Mouse (Mus musculus): ENCODE measurements around the gene Aoc3. TPM values are rescaled to one million over a fixed set of nuclear protein-coding genes. Genes with fewer than 3 reads are reported as not detected.
A peak's percentile ranks its signal among the peaks of the same experiment; 100 is the strongest.

Gene Aoc3
- polyA plus RNA-seq, 1 experiment from 2014 or later, result 0.06 TPM

GRCm38 (mm10) chr11:101312150-101312549 lies 18.3 kb upstream of the Aoc3 start:
- no peak for TF ChIP-seq EP300 (IDR thresholded peaks at IDR 0.05; ENCODE audit: low read depth)
- no peak for TF ChIP-seq CTCF (IDR thresholded peaks at IDR 0.05; ENCODE audit: low read depth)
- Histone ChIP-seq H3K4me1 (ENCODE audit: insufficient read depth) (peaks cover 18% of the 10 kb centered on the region), H3K27ac (ENCODE audit: low read depth) (no peak overlapping the region), H3K9me3 (ENCODE audit: low read length) (no peaks in the 10 kb centered on the region), H3K4me3 (ENCODE audit: low read depth, low read length) (no peak overlapping the region), H3K4me2 (ENCODE audit: low read depth, low read length) (no peak overlapping the region), H3K27me3 (ENCODE audit: insufficient read depth, low read length) (no peaks in the 10 kb centered on the region), H3K9ac (replicated peaks) (no peak overlapping the region), H3K36me3 (replicated peaks; ENCODE audit: insufficient read depth, low read length) (no peaks in the 10 kb centered on the region)
- no peak for DNase-seq
- no peak for ATAC-seq
- 44% methylated on average over 3 of the region's 3 CpGs for WGBS (ENCODE audit: insufficient replicate concordance)

GRCm38 (mm10) chr11:101314567-101314966 lies 15.8 kb upstream of the Aoc3 start:
- H3K36me3 ChIP-seq (replicated peaks; ENCODE audit: insufficient read depth, low read length), result peaks cover 20% of the 10 kb centered on the region
- H3K4me3 ChIP-seq (ENCODE audit: low read depth, low read length), result no peak overlapping the region
- DNase-seq, result no peak
- WGBS (ENCODE audit: insufficient replicate concordance), result 97% methylated on average over 1 of the region's 1 CpGs
- H3K27ac ChIP-seq (ENCODE audit: low read depth), result peak overlapping the region; percentile 92; the same call in 1 of the 2 replicates
- peak; percentile 13; the same call in 1 of the 2 replicates for TF ChIP-seq CTCF (IDR thresholded peaks at IDR 0.05; ENCODE audit: low read depth)
- no peak for TF ChIP-seq EP300 (IDR thresholded peaks at IDR 0.05; ENCODE audit: low read depth)
- peaks cover 24% of the 10 kb centered on the region for H3K4me1 ChIP-seq (ENCODE audit: insufficient read depth)
- H3K9me3 ChIP-seq (ENCODE audit: low read length), result no peaks in the 10 kb centered on the region
- H3K4me2 ChIP-seq (ENCODE audit: low read depth, low read length), result 0 out of 2 replicates have a peak overlapping the region, but pooled peaks have one; percentile 85
- no peaks in the 10 kb centered on the region for H3K27me3 ChIP-seq (ENCODE audit: insufficient read depth, low read length)
- no peak overlapping the region for H3K9ac ChIP-seq (replicated peaks)
- no peak for ATAC-seq

GRCm38 (mm10) chr11:101315082-101315650 lies 15.2 kb upstream of the Aoc3 start:
- Histone ChIP-seq H3K4me1 (ENCODE audit: insufficient read depth) (peaks cover 24% of the 10 kb centered on the region), H3K36me3 (replicated peaks; ENCODE audit: insufficient read depth, low read length) (peaks cover 26% of the 10 kb centered on the region), H3K4me3 (ENCODE audit: low read depth, low read length) (peak overlapping the region; percentile 79), H3K9me3 (ENCODE audit: low read length) (no peaks in the 10 kb centered on the region), H3K27me3 (ENCODE audit: insufficient read depth, low read length) (no peaks in the 10 kb centered on the region), H3K9ac (replicated peaks) (peak overlapping the region; percentile 91), H3K4me2 (ENCODE audit: low read depth, low read length) (peak overlapping the region; percentile 85), H3K27ac (ENCODE audit: low read depth) (peak overlapping the region; percentile 92)
- TF ChIP-seq EP300 (IDR thresholded peaks at IDR 0.05; ENCODE audit: low read depth) (no peak), CTCF (IDR thresholded peaks at IDR 0.05; ENCODE audit: low read depth) (no peak)
- WGBS (ENCODE audit: insufficient replicate concordance), result 66% methylated on average over 8 of the region's 8 CpGs
- no peak for DNase-seq
- ATAC-seq, result no peak

GRCm38 (mm10) chr11:101315665-101316500 lies 14.5 kb upstream of the Aoc3 start, which contains the start of gene Psme3:
TSS of gene Psme3 (plus strand) at chr11:101316213.
- WGBS (ENCODE audit: insufficient replicate concordance), result under 1% methylated on average over 59 of the region's 62 CpGs
- H3K4me1 ChIP-seq (ENCODE audit: insufficient read depth), result peaks cover 24% of the 10 kb centered on the region
- H3K27ac ChIP-seq (ENCODE audit: low read depth), result peak within 1 kb of the TSS; percentile 92

GRCm38 (mm10) chr11:101316501-101316917 lies 13.9 kb upstream of the Aoc3 start:
- Histone ChIP-seq H3K27me3 (ENCODE audit: insufficient read depth, low read length) (no peaks in the 10 kb centered on the region), H3K9ac (replicated peaks) (peak overlapping the region; percentile 91), H3K36me3 (replicated peaks; ENCODE audit: insufficient read depth, low read length) (peaks cover 40% of the 10 kb centered on the region), H3K27ac (ENCODE audit: low read depth) (peak overlapping the region; percentile 92), H3K9me3 (ENCODE audit: low read length) (no peaks in the 10 kb centered on the region), H3K4me2 (ENCODE audit: low read depth, low read length) (peak overlapping the region; percentile 85), H3K4me1 (ENCODE audit: insufficient read depth) (peaks cover 24% of the 10 kb centered on the region), H3K4me3 (ENCODE audit: low read depth, low read length) (peak overlapping the region; percentile 79)
- WGBS (ENCODE audit: insufficient replicate concordance), result under 1% methylated on average over 17 of the region's 17 CpGs
- DNase-seq, result peak; percentile 77
- no peak for TF ChIP-seq EP300 (IDR thresholded peaks at IDR 0.05; ENCODE audit: low read depth)
- no peak for TF ChIP-seq CTCF (IDR thresholded peaks at IDR 0.05; ENCODE audit: low read depth)
- peak; percentile 43 for ATAC-seq

More at GRCm38 (mm10) chr11:101315665-101316500, 14.5 kb upstream of the Aoc3 start, which contains the start of gene Psme3:
- Histone ChIP-seq H3K9ac (replicated peaks) (peak within 1 kb of the TSS; percentile 91), H3K9me3 (ENCODE audit: low read length) (no peaks in the 10 kb centered on the region), H3K4me3 (ENCODE audit: low read depth, low read length) (peak within 1 kb of the TSS; percentile 79), H3K27me3 (ENCODE audit: insufficient read depth, low read length) (no peaks in the 10 kb centered on the region), H3K4me2 (ENCODE audit: low read depth, low read length) (peak within 1 kb of the TSS; percentile 85), H3K36me3 (replicated peaks; ENCODE audit: insufficient read depth, low read length) (peaks cover 34% of the 10 kb centered on the region)
- TF ChIP-seq CTCF (IDR thresholded peaks at IDR 0.05; ENCODE audit: low read depth) (no peak), EP300 (IDR thresholded peaks at IDR 0.05; ENCODE audit: low read depth) (peak; percentile 100)
- DNase-seq (peak; percentile 95), ATAC-seq (peak; percentile 92)

GRCm38 (mm10) chr11:101323609-101324008 lies 6.8 kb upstream of the Aoc3 start:
- Histone ChIP-seq H3K9me3 (ENCODE audit: low read length) (no peaks in the 10 kb centered on the region), H3K4me1 (ENCODE audit: insufficient read depth) (no peaks in the 10 kb centered on the region; the same call in 1 of the 2 replicates), H3K27ac (ENCODE audit: low read depth) (no peak overlapping the region), H3K27me3 (ENCODE audit: insufficient read depth, low read length) (no peaks in the 10 kb centered on the region), H3K4me2 (ENCODE audit: low read depth, low read length) (no peak overlapping the region), H3K36me3 (replicated peaks; ENCODE audit: insufficient read depth, low read length) (peaks cover 69% of the 10 kb centered on the region), H3K9ac (replicated peaks) (no peak overlapping the region), H3K4me3 (ENCODE audit: low read depth, low read length) (no peak overlapping the region)
- WGBS (ENCODE audit: insufficient replicate concordance), result 22% methylated on average over 4 of the region's 4 CpGs
- peak; percentile 81 for DNase-seq
- peak; percentile 51 for ATAC-seq
- TF ChIP-seq CTCF (IDR thresholded peaks at IDR 0.05; ENCODE audit: low read depth) (peak; percentile 95), EP300 (IDR thresholded peaks at IDR 0.05; ENCODE audit: low read depth) (no peak)

Measured in liver, postnatal 0 days (tissue).